Mouse (Mus musculus): ENCODE measurements at regions not wholly inside any gene's neighbourhood (a gene's known extent, or its start where the extent isn't known, plus 50 kb on each side); places are given as distances from the start of the nearest gene placed in this dataset.

- ATAC-seq (ENCODE audit: insufficient number of reproducible peaks, low FRiP score), result peak; percentile 34; the same call in 1 of the 2 replicates
- no peak overlapping the region for H3K27ac ChIP-seq (ENCODE audit: poor library complexity, severe bottlenecking)
- no peak overlapping the region for H3K4me2 ChIP-seq
- H3K27me3 ChIP-seq (replicated peaks), result no peaks in the 10 kb centered on the region
- H3K4me1 ChIP-seq (replicated peaks), result peaks cover 13% of the 10 kb centered on the region; the same call in 1 of the 2 replicates
- no peak overlapping the region for H3K9ac ChIP-seq
- WGBS, result 63% methylated on average over 13 of the region's 13 CpGs
- H3K36me3 ChIP-seq, result no peaks in the 10 kb centered on the region
- H3K4me3 ChIP-seq, result no peak overlapping the region
- H3K9me3 ChIP-seq (replicated peaks), result no peaks in the 10 kb centered on the region
These were observed 54.6 kb upstream of the Ivns1abp start for GRCm38 (mm10) chr1:151289493-151290258.

GRCm38 (mm10) chr1:151293311-151294050, 50.8 kb upstream of the Ivns1abp start:
- 79% methylated on average over 9 of the region's 9 CpGs for WGBS
- ATAC-seq (ENCODE audit: insufficient number of reproducible peaks, low FRiP score), result no peak
- Histone ChIP-seq H3K27ac (ENCODE audit: poor library complexity, severe bottlenecking) (no peak overlapping the region), H3K4me1 (replicated peaks) (peaks cover 17% of the 10 kb centered on the region), H3K9ac (no peak overlapping the region), H3K27me3 (replicated peaks) (no peaks in the 10 kb centered on the region), H3K9me3 (replicated peaks) (no peaks in the 10 kb centered on the region), H3K4me3 (no peak overlapping the region), H3K4me2 (no peak overlapping the region), H3K36me3 (no peaks in the 10 kb centered on the region)

Data from heart, embryonic 12.5 days (tissue).